Mouse (Mus musculus): ENCODE data around the gene Ier5l. TPM values are rescaled to one million over a fixed set of nuclear protein-coding genes. Genes with fewer than 3 reads are reported as not detected.

Ier5l gene
- polyA plus RNA-seq, 1 experiment from 2014 or later, result 12.6 TPM

DNA sequence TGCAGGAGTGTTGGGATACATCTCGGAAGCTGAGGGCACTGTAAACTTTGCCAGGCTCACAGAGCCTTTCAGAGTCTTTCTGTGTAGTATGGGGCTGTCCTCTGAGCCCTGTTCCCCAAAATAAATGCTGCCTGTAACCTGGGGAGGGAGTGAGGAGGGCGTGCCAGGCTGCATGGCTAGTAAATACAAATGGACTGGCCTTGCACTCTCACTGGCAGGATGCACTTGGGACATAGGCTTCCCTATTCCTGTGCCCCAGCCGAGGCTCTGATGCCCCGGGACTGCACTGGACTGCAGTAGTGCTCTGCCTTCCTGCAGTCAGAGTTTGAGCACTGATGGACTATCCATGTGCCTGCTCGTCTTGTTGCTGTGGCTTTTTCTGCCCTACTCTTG is 31.5 kb downstream of the Ier5l start:
- H3K4me3 ChIP-seq (ENCODE audit: low read depth, low read length), result no peak overlapping the region
- ATAC-seq (replicated peaks; ENCODE audit: insufficient number of reproducible peaks, low FRiP score, low TSS enrichment, low read depth), result no peak
- WGBS, result 30% methylated on average over 5 of the region's 5 CpGs

DNA sequence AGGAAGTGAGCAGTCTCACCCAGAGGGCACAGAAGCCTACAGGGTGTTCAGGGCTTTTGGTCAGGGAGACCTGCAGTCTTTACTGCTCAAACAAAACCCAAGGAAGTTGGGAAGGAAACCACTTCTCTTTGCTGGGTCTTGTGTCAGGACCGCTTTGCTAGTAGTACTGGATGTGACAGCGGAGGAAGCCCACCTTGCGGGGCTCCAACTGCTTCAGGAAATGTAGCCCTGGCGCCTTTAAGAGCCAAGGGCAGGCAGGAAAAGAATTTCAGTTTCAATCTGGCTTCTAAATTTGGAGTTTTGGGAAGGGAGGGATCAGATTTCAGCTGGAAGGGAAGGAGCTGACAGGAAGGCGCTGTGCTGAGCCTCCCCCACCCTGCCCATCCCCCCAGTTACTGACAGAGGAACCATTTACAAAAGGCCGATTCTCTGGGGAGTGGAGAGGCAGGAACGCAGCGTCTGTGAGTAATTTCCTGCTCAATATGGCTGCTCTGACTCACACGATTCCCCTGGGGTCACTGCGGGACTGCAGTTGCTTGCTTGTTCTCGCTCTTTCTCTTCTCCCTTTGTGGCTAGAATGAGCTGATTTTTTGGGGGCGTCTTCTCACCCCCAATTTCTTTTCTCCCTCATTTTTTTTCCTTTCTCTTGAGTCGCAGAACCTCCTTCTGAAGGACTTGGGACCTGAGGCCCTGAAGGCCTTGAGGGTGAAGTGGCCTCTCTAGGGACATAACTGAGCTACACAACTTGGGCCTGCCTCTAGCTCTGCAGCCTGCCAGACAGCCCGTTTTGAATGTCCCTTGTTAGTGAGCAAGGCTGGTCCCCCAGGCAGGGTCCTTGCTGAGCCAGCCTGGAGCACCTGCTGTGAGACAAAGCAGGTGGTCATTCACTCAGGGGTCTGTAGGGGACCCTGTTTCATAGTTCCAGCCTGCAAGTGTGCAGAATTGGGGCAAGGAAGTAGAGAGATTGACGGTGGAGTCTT is 32.2 kb downstream of the Ier5l start:
- WGBS, result 2% methylated on average over 15 of the region's 15 CpGs
- Histone ChIP-seq H3K9me3 (replicated peaks; ENCODE audit: control insufficient read depth, low read length) (no peaks in the 10 kb centered on the region), H3K4me2 (ENCODE audit: low read depth, low read length) (peak overlapping the region; percentile 32), H3K27ac (replicated peaks; ENCODE audit: low read depth, low read length) (peak overlapping the region; percentile 95), H3K4me3 (ENCODE audit: low read depth, low read length) (peak overlapping the region; percentile 9; the same call in 1 of the 2 replicates), H3K36me3 (replicated peaks; ENCODE audit: control insufficient read depth, insufficient read depth, low read depth, low read length) (peaks cover 10% of the 10 kb centered on the region), H3K27me3 (ENCODE audit: control insufficient read depth, insufficient read depth, low read length) (no peaks in the 10 kb centered on the region), H3K9ac (replicated peaks; ENCODE audit: low read length) (peak overlapping the region; percentile 58), H3K4me1 (ENCODE audit: control insufficient read depth, insufficient read depth, low read length) (peaks cover 30% of the 10 kb centered on the region)
- peak; percentile 100 for DNase-seq (ENCODE audit: low spot score)
- ATAC-seq (replicated peaks; ENCODE audit: insufficient number of reproducible peaks, low FRiP score, low TSS enrichment, low read depth), result peak; percentile 62

More for the DNA sequence above, 31.5 kb downstream of the Ier5l start:
- H3K36me3 ChIP-seq (replicated peaks; ENCODE audit: control insufficient read depth, insufficient read depth, low read depth, low read length), result peaks cover 10% of the 10 kb centered on the region
- H3K27ac ChIP-seq (replicated peaks; ENCODE audit: low read depth, low read length), result peak overlapping the region; percentile 95
- DNase-seq (ENCODE audit: low spot score), result no peak
- H3K9me3 ChIP-seq (replicated peaks; ENCODE audit: control insufficient read depth, low read length), result no peaks in the 10 kb centered on the region
- no peaks in the 10 kb centered on the region for H3K27me3 ChIP-seq (ENCODE audit: control insufficient read depth, insufficient read depth, low read length)
- peaks cover 30% of the 10 kb centered on the region for H3K4me1 ChIP-seq (ENCODE audit: control insufficient read depth, insufficient read depth, low read length)
- peak overlapping the region; percentile 7 for H3K4me2 ChIP-seq (ENCODE audit: low read depth, low read length)
- peak overlapping the region; percentile 58 for H3K9ac ChIP-seq (replicated peaks; ENCODE audit: low read length)

DNA sequence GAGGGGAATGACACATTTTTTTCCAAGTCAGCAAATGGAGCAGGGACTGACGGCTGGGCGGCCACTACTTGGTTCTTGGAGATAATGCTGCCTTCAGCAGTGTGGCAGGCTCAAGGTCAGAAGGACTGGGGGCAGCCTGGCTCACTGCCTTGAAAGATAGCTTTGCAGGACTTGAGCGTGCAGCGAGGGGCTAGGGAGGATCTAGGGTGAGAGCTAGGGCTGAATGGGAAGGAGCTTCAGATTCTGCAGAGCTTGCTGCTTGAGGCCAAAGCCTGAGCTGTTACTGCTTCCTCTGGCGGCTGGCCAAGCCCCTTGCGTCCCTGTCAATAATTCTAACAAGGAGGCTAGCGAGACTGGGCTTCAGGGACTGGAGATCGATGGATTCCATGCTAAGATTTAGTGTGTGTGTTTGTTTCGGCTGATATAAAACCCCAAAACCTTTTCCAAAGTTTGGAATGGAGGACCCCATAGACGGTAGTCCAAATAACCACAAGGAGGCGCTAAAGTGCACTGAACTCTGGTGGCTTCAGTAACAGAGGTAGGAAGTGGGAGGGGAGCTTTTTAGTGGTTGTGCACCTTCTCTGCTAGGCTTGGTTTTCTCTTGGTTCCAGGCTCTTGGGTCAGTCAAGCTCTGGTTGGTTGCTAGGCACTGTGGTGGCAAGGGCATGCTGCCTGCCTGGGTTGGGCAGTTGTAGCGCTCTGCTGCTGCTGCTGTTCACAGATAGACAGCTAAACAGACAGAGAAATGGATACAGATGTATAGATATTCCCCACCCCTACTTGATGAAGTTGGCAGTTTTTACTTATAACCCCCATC is 33.1 kb downstream of the Ier5l start:
- peak overlapping the region; percentile 95 for H3K27ac ChIP-seq (replicated peaks; ENCODE audit: low read depth, low read length)
- no peaks in the 10 kb centered on the region for H3K27me3 ChIP-seq (ENCODE audit: control insufficient read depth, insufficient read depth, low read length)
- peaks cover 30% of the 10 kb centered on the region for H3K4me1 ChIP-seq (ENCODE audit: control insufficient read depth, insufficient read depth, low read length)
- no peaks in the 10 kb centered on the region for H3K9me3 ChIP-seq (replicated peaks; ENCODE audit: control insufficient read depth, low read length)
- H3K4me3 ChIP-seq (ENCODE audit: low read depth, low read length), result peak overlapping the region; percentile 9; the same call in 1 of the 2 replicates
- ATAC-seq (replicated peaks; ENCODE audit: insufficient number of reproducible peaks, low FRiP score, low TSS enrichment, low read depth) (peak; percentile 17; the same call in 1 of the 2 replicates), DNase-seq (ENCODE audit: low spot score) (peak; percentile 96)
- peak overlapping the region; percentile 32 for H3K4me2 ChIP-seq (ENCODE audit: low read depth, low read length)
- peaks cover 10% of the 10 kb centered on the region for H3K36me3 ChIP-seq (replicated peaks; ENCODE audit: control insufficient read depth, insufficient read depth, low read depth, low read length)
- WGBS, result 10% methylated on average over 12 of the region's 12 CpGs
- peak overlapping the region; percentile 46 for H3K9ac ChIP-seq (replicated peaks; ENCODE audit: low read length)

DNA sequence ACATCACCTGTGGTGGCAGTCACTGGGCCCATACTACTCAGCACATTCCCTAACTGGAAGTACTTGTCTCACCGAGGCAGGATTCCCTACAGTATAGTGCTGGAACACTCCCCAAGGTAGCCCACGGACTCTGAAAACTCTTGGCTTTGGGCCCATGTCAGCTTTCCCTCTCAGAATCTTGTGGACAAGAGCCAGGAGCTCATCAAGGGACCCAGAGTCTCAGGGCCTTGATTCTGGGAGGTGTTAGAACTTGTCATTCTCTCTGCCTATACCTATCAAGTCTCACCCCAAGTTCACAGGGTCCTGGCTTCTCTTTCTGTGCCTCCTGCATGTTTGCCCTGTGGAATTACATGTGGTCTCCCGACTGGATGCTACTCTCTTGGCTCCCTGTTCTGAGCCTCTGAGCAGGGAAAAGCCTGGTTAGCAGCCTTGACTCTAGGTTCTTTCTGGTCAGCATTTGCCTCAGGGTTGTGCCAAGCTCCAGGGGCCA is 33.8 kb downstream of the Ier5l start:
- H3K4me2 ChIP-seq (ENCODE audit: low read depth, low read length), result no peak overlapping the region
- WGBS, result 59% methylated on average over 3 of the region's 3 CpGs
- DNase-seq (ENCODE audit: low spot score) (no peak), ATAC-seq (replicated peaks; ENCODE audit: insufficient number of reproducible peaks, low FRiP score, low TSS enrichment, low read depth) (no peak)
- no peaks in the 10 kb centered on the region for H3K9me3 ChIP-seq (replicated peaks; ENCODE audit: control insufficient read depth, low read length)
- H3K27me3 ChIP-seq (ENCODE audit: control insufficient read depth, insufficient read depth, low read length), result no peaks in the 10 kb centered on the region
- H3K4me1 ChIP-seq (ENCODE audit: control insufficient read depth, insufficient read depth, low read length), result peaks cover 25% of the 10 kb centered on the region
- H3K9ac ChIP-seq (replicated peaks; ENCODE audit: low read length), result peak overlapping the region; percentile 38; the same call in 1 of the 2 replicates
- peak overlapping the region; percentile 95 for H3K27ac ChIP-seq (replicated peaks; ENCODE audit: low read depth, low read length)
- H3K4me3 ChIP-seq (ENCODE audit: low read depth, low read length), result no peak overlapping the region
- peaks cover 10% of the 10 kb centered on the region for H3K36me3 ChIP-seq (replicated peaks; ENCODE audit: control insufficient read depth, insufficient read depth, low read depth, low read length)

DNA sequence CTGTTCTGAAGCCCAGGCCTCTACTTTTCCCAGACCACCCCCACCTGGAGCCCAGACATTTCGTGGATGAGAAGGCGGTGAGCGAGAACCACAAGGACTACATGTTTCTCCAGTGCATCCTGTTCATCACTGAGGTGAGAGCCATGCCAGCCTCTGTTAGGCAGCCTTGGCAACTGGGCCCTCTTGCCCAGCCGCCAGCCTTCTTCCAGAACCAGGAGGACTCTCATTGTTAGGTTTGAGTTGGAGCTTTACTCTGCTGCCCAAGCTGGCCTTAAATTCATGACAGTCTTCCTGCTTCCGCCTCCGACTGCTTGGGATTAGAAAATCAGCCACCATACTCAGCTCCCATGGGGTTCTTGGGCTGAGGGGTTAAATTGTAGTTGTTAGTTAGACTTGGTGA is 34.4 kb downstream of the Ier5l start:
- H3K9me3 ChIP-seq (replicated peaks; ENCODE audit: control insufficient read depth, low read length), result no peaks in the 10 kb centered on the region
- no peaks in the 10 kb centered on the region for H3K27me3 ChIP-seq (ENCODE audit: control insufficient read depth, insufficient read depth, low read length)
- H3K27ac ChIP-seq (replicated peaks; ENCODE audit: low read depth, low read length), result peak overlapping the region; percentile 95; the same call in 1 of the 2 replicates
- peaks cover 22% of the 10 kb centered on the region for H3K4me1 ChIP-seq (ENCODE audit: control insufficient read depth, insufficient read depth, low read length)
- H3K4me2 ChIP-seq (ENCODE audit: low read depth, low read length), result no peak overlapping the region
- 90% methylated on average over 6 of the region's 6 CpGs for WGBS
- ATAC-seq (replicated peaks; ENCODE audit: insufficient number of reproducible peaks, low FRiP score, low TSS enrichment, low read depth) (no peak), DNase-seq (ENCODE audit: low spot score) (no peak)
- peaks cover 10% of the 10 kb centered on the region for H3K36me3 ChIP-seq (replicated peaks; ENCODE audit: control insufficient read depth, insufficient read depth, low read depth, low read length)
- no peak overlapping the region for H3K4me3 ChIP-seq (ENCODE audit: low read depth, low read length)
- H3K9ac ChIP-seq (replicated peaks; ENCODE audit: low read length), result no peak overlapping the region

DNA sequence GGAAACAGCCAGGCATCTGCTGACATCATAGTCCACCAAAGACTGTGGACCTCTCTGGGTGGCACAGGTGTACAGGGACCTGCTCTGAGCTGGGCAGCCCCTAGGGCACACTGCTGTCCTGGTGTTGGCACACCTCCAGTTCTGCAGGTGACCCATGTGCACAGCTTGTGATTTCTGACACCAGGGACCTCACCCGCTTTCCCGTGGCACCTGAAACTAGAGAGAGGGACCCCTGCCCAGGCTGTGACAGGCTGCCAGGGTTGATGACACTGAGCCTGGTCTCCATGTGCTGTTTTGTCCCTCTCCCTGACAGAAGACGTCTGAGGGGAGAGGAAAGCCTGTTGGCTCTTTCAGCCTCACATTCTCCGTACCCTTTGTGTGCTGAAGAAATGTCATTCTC is 36.2 kb downstream of the Ier5l start:
- DNase-seq (ENCODE audit: low spot score) (no peak), ATAC-seq (replicated peaks; ENCODE audit: insufficient number of reproducible peaks, low FRiP score, low TSS enrichment, low read depth) (no peak)
- H3K36me3 ChIP-seq (replicated peaks; ENCODE audit: control insufficient read depth, insufficient read depth, low read depth, low read length), result peaks cover 19% of the 10 kb centered on the region
- H3K4me2 ChIP-seq (ENCODE audit: low read depth, low read length), result no peak overlapping the region
- no peaks in the 10 kb centered on the region for H3K9me3 ChIP-seq (replicated peaks; ENCODE audit: control insufficient read depth, low read length)
- H3K27me3 ChIP-seq (ENCODE audit: control insufficient read depth, insufficient read depth, low read length), result no peaks in the 10 kb centered on the region
- 91% methylated on average over 4 of the region's 4 CpGs for whole genome bisulfite sequencing
- no peak overlapping the region for H3K27ac ChIP-seq (replicated peaks; ENCODE audit: low read depth, low read length)
- H3K9ac ChIP-seq (replicated peaks; ENCODE audit: low read length), result no peak overlapping the region
- H3K4me1 ChIP-seq (ENCODE audit: control insufficient read depth, insufficient read depth, low read length), result peaks cover 11% of the 10 kb centered on the region
- H3K4me3 ChIP-seq (ENCODE audit: low read depth, low read length), result no peak overlapping the region

DNA sequence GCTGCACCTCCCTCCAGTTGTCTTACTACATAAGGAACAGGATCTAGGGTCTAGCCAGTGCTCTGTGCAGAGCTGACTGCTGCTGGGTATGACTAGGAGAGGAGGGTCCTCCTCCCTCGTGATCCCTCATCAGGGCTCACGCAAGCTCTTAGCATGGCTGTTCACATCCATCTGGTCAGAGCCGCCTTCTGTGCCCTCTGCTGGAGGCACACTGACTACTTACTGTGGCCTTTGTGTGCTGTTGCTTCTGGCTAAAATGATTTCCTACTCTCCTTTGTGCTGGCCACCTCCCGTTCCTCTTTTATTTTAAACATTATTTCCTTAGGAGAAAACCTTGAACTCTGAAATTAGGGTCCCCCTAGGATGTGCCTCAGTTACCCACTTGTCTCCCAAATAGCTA is 37.2 kb downstream of the Ier5l start:
- no peak for ATAC-seq (replicated peaks; ENCODE audit: insufficient number of reproducible peaks, low FRiP score, low TSS enrichment, low read depth)
- no peaks in the 10 kb centered on the region for H3K27me3 ChIP-seq (ENCODE audit: control insufficient read depth, insufficient read depth, low read length)
- DNase-seq (ENCODE audit: low spot score), result no peak
- H3K9ac ChIP-seq (replicated peaks; ENCODE audit: low read length), result no peak overlapping the region
- H3K27ac ChIP-seq (replicated peaks; ENCODE audit: low read depth, low read length), result no peak overlapping the region
- 82% methylated on average over 4 of the region's 4 CpGs for WGBS
- H3K4me1 ChIP-seq (ENCODE audit: control insufficient read depth, insufficient read depth, low read length), result peaks cover 7% of the 10 kb centered on the region
- peaks cover 19% of the 10 kb centered on the region for H3K36me3 ChIP-seq (replicated peaks; ENCODE audit: control insufficient read depth, insufficient read depth, low read depth, low read length)
- no peaks in the 10 kb centered on the region for H3K9me3 ChIP-seq (replicated peaks; ENCODE audit: control insufficient read depth, low read length)
- H3K4me2 ChIP-seq (ENCODE audit: low read depth, low read length), result no peak overlapping the region
- no peak overlapping the region for H3K4me3 ChIP-seq (ENCODE audit: low read depth, low read length)
